Mouse (Mus musculus) small intestine, adult 2 months (tissue): ENCODE measurements around the gene Cntnap2.

Experiments used
- CTCF ChIP-seq: fragments of 200-500 bp; IDR thresholded peaks from 2 replicates; pipeline ENCODE4 v1.5.1; 2012; ENCODE audit warnings: low read depth, mild to moderate bottlenecking, control low read depth, inconsistent platforms, low read length, moderate library complexity, mixed read lengths; ENCODE audit not compliant: insufficient replicate concordance, insufficient read length; ENCODE audit errors: extremely low read depth
- POLR2A ChIP-seq: fragments of 200-500 bp; IDR thresholded peaks from 2 replicates; pipeline ENCODE4 v1.6.1; 2012; ENCODE audit warnings: low read depth, mild to moderate bottlenecking, control low read depth, inconsistent platforms, low read length, moderate library complexity

GRCm38 (mm10) chr6:46232889-46233288, 1173.7 kb downstream of the Cntnap2 start:
- no peak for TF ChIP-seq CTCF
- no peak for TF ChIP-seq POLR2A
